Mouse (Mus musculus) testis, adult 2 months (tissue): ENCODE measurements around the gene Gmcl1.

ENCODE experiments used
- CTCF ChIP-seq: fragments of 200-500 bp; IDR thresholded peaks from 2 replicates; pipeline ENCODE4 v1.5.1; 2012; ENCODE audit warnings: low read depth, mild to moderate bottlenecking, inconsistent platforms, low read length, moderate library complexity; ENCODE audit not compliant: control insufficient read depth, insufficient read depth, insufficient replicate concordance
- POLR2A ChIP-seq: fragments of 200-500 bp; IDR thresholded peaks from 2 replicates; pipeline ENCODE4 v1.6.1; 2012; ENCODE audit warnings: low read depth, mild to moderate bottlenecking, inconsistent platforms, low read length, moderate library complexity; ENCODE audit not compliant: control insufficient read depth

DNA sequence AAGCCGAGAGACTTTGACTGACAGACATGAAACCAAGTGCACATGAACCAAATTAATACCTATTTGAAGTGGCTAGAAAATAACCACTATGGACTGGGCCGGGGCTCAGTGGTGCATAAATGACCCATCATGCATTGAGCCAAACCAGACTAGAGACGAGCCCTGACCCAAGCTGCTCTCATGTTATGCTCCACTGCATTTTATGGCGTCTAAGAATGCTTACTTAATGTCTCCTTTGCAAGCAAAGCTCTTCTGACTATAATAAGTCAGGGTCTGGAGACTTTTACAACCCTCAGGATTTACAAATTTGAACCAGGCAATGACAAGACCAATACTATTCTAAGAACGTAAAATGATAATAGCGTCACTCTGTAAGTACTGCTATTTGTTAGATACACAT lies 54.8 kb downstream of the Gmcl1 start:
- TF ChIP-seq CTCF (no peak), POLR2A (no peak)
